Mouse (Mus musculus): ENCODE data around the gene Lrrc46.

- no peak for TF ChIP-seq POLR2A (IDR thresholded peaks at IDR 0.05; ENCODE audit: control insufficient read depth, low read depth, low read length)
- TF ChIP-seq CTCF (IDR thresholded peaks at IDR 0.05; ENCODE audit: control insufficient read depth, insufficient read depth, insufficient replicate concordance, low read depth, low read length) = peak; percentile 98
Measured at GRCm38 (mm10) chr11:97025721-97026344, 15.4 kb downstream of the Lrrc46 start.

Data from testis, adult 2 months (tissue).